Mouse (Mus musculus): ENCODE measurements around the gene Bend4. TPM values are rescaled to one million over a fixed set of nuclear protein-coding genes. Genes with fewer than 3 reads are reported as not detected.
A peak's percentile ranks its signal among the peaks of the same experiment; 100 is the strongest.

Gene Bend4
- 1 to 10 TPM; 7.3 to 7.4 TPM for total RNA-seq (2021)
- long read RNA-seq, experiment 1, partial matches to known transcripts = 0 of 3 reads
- long read RNA-seq, experiment 1, other reads (novel, unspliced or antisense) = 3 of 3 reads
- long read RNA-seq, experiment 2, full-length matches to known transcripts = 1 of 2 reads
- long read RNA-seq, experiment 2, partial matches to known transcripts = 0 of 2 reads
- long read RNA-seq, experiment 2, other reads (novel, unspliced or antisense) = 1 of 2 reads

DNA sequence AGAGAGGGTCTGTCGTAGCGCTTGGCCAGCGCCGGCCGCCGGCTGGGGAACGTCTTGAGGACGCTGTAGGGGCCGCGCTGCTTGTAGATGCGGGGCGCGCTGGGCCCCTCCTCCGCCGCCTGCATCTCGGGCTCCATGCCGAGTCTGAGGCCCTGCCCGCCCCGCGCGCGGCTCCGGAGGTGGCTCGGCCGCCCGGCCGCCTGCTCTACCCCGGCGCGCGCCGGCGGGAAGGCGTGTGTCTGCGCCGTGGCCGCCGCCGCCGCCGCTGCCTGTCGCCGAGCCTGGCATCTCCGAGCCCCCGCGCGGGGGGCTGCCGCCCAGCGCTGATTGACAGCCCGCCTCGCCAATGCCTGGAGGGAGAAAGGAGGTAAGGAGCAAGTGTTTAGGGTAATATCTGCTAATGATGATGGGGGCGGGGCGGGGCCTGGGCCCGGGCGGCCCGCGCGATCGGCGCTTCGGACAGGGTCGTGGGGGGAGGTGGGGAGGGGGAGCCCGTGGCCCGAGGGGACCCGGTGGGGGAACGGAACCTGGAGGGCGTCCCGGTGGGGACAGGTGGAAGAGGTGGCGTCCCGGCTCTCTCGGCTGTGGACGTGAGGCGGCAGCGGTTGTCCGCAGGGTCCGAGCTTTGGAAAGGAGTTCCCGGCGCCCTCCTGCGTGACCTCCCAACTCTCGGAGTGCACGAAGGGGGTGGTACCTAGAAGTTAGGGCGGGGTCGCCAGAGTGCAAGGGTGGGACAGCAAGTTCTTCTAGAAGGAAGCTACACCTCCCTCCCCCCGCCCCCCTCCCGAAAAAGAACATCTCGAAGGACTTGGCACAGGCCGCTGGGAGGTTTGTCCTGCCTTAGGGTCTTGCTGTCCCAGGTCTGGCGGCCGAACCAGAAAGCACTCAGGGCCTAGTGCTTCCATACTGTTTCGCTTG, at the start of gene Bend4:
Gene Bend4 (minus strand): TSS at position 868 of the 918 bp plus-strand sequence.
- peak; percentile 53 to 74 for DNase-seq (ENCODE audit: low spot score in 2 of 2)

DNA sequence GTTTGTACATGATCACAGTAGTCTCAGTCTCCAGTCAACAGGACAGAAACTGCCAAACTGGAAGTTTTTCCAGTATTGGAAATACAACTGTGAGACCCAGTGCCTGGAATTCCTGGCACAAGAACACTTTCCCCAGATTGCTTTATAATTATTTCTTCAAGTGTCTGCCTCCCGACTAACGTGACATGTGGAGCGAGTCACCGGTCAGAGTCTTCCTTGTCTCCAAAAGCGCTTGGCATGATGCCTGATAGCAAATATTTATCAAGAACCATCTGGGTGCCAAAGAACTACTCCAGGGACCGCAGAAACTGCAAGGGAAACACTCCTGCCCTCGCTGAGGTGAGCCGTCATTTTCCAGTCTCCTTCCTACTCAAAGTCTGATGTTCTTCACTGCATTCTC, 45.6 kb upstream of the Bend4 start:
- DNase-seq (ENCODE audit: low spot score in 2 of 2) = no peak

DNA sequence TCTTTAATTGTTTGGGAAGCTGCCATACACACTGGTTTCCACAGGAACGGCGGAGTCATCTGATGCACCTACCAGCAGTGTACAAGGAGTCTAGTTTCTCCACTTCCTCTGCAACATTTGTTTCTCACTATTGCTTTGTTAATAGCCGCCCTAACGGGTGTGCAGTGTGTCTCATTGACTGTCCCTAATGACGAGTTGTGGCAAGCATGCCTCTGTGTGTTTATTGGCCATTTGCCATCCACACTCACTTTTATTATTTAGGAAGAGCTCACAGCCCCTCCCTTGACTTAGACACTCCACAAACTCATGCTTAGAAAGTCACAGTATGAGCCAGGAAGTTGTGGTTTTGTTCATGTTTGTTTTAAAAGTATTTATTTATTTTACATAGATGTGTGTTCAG, 45.0 kb upstream of the Bend4 start:
- DNase-seq (ENCODE audit: low spot score in 2 of 2) = no peak

DNA sequence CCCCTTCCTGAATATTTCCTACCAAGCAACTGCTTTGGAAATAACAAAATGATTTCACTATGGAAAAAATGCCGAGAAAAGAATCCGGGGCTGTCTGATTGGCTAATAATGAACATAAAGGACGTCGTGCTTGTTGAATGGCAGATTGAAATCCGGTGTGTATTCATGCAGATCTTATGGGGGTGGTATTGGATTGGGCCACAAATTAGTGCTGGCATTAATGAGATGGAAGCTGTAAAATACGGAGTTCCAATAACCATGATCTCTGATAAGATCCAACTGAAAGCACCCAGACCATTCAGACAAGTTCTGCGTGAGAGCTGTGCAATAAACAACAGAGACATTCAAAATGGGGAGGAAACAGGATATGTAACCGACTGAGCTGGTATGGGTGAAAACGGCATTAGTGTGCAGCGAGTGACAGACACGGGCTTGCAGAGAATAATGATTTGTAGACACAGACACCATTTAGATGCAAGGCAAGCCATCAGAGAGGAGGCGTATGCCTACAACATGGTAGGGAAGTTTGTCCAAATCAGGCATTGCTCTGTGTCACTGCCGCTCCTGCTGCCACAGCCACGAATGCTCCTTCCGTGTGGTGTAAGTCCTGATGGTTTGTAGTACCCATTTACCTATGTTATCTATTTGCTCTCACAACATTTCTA, 38.9 kb upstream of the Bend4 start:
- no peak for DNase-seq (ENCODE audit: low spot score in 2 of 2)

DNA sequence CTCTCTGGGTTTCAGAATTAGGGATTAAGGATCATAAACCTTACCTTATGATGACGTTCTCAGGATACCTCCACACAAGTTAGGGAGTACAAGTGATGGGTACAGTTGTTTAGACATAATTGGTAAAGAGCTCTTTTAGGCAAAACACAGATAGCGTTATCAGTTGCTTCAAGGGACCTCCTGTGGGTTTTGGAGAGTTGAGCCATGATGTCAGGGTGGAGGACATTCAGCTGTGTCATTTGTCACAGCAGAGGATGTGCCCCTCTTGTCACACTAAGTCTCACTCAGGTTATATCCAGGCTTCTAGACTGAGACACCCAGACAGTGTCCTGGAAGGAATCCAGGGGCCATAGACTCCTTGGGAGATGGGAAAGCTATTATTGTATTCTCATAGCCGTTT, 36.8 kb upstream of the Bend4 start:
- DNase-seq (ENCODE audit: low spot score in 2 of 2) = no peak

DNA sequence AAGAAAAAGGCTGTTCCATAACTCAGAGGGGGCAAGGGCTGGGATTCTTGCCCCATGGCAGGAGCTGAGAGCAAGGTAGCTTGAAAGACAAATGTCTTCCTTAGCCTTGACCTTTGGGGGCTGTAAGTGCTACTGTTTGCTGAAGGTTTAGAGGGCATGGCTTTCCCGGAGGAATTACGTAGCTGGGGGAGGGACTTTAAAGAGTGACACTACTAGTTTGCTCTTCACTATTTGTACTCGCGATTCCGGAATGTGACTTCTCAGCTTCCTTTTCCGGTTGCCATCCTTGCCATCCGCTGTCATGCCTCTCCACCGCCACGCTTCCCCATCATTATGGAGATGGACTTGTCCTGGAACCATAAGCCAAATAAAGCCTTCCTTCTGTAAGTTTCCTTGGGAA, 35.5 kb upstream of the Bend4 start:
- DNase-seq (ENCODE audit: low spot score in 2 of 2) = no peak

DNA sequence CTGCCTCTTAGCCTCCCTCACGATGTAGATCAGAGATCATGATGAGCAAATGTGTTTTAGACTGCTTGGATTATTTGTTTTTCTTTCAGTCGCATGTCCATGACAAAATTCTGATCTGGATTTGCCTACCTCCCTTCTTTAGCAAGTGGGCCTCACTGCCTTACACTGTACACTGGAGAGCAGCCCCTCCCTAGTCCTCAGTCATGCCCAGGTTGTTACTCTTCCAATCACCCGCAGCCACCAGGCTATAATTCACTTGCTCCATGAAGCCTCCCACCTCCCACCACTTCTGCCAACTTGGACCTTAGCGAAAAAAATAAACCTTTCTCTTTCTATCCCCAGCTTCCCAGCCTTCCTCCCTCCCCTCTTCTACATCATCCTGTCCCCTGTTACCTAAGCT, 34.2 kb upstream of the Bend4 start:
- no peak for DNase-seq (ENCODE audit: low spot score in 2 of 2)

DNA sequence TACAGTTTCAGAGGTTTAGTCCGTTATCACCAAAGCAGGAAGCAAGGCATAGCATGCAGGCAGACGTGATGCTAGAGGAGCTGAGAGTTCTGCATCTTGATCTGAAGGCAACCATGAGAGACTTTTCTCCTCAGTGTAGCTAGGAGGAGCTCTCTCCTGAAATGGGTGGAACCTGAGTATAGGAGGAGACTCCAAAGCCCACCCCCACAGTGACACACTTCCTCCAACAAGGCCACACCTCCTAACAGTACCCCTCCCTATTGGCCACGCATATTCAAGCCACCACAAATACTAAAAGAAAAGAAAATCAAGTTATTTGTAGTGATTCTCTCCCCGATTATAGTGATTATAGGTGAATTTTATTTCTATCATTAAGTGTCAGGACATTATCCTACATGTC, 28.7 kb upstream of the Bend4 start:
- DNase-seq (ENCODE audit: low spot score in 2 of 2) = no peak

DNA sequence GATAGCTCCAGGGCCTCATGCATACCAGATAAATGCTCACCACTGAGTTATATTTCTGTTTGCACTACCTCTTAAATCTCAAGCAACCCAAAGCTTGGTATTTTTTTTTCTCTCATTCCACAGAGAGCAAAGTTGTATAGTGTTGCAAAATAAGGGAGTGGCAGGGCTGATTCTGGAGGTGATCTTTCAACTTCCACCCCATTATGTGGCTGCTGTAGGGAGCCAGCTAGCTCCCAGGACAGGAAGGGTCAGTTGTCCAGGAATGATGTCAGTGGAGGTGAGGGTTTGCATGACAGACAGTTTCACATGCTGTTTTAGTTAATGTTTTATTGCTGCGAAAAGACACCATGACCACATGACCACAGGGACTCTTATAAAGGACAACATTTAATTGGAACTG, 26.2 kb upstream of the Bend4 start:
- DNase-seq (ENCODE audit: low spot score in 2 of 2) = no peak

DNA sequence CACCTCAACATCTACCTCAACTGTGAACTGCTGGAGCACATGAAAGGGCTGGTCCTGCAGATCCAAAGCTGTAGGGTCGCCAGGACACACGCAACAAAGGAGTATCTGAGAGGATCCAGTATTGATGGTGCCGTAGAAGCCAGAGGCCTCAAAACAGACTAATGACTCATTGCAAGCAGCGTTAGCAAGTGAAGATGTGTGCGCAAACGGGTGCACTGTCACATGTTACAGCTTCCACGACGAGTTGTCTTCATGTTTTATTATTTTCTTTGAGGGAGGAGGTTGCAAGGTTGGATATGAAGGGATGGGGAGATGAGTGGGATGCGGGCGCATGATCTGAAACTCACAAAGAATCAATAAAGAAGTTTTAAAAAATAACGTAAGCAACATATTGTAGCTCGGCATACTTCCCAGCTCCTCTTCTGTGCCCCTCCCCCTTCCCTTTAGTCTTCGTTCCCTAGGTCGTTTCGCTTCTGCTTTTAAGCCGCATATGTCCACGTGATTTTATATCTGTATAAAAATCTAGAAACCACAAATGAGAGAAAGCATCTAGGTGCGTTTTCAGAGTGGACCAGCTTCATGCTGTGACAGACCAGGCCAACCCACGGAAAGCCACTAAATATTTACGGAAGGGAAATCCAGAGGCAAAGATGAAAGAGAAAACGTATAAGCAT, 22.0 kb upstream of the Bend4 start:
- no peak for DNase-seq (ENCODE audit: low spot score in 2 of 2)

DNA sequence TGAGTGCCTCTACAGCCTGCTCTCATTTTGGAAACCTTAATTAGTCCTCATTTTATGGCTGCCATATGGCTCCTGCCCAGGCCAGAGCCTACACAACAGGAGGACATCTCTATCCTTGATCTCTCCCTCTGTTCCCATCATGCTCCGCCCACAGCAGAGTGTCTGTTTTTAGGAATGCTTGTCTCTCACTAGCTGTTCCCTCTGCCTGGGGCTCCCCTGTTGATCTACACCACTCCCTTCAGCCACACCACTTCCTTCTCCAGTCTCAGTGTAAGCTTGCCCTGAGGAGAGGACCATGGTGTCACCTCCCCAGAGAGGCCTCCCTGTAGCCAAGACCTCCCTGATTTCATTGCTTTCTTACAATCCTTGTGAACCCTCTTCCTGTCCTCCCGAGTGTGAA, 18.4 kb upstream of the Bend4 start:
- DNase-seq (ENCODE audit: low spot score in 2 of 2) = peak in 1 of 2 experiments; percentile 42

DNA sequence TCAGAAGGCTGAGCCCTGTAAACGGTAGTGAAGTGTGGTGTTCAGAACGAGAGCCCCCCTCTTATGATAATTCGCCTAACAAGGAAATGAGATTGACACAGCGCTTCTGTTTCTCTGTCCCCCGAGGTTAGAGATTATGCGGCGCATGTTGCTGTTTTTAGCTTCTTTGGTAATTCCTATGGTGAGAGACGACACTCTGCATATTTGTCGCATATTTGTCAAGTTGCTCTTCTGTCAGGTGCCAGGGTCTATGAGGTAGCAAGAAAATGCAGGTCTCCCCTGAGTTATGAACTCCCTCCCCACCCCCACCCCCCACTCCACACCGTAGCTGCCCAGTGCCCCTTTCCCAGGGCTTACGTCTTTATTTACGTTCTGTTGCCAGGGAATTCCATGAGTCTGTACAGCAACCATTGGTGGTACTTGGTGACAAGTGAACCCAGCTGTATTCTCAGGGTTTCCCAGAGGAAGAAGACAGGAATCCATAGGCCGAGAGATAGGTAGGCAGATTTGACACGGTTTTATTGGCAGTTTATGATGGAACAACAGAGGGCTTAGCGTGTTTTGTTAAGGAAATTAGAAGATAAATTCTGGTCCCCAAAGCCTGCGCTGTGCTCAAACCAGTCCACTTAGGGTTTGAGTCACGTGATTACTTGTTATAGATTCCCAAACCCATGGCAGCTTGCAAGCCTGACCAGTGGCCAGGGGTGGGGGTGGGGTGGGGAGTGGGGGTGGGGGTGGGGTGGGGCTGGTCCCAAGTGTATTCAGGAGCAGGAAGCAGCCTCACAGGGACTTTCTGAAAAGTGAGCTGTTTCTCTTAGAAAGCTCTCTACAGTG, 16.3 kb upstream of the Bend4 start:
- DNase-seq (ENCODE audit: low spot score in 2 of 2) = no peak

DNA sequence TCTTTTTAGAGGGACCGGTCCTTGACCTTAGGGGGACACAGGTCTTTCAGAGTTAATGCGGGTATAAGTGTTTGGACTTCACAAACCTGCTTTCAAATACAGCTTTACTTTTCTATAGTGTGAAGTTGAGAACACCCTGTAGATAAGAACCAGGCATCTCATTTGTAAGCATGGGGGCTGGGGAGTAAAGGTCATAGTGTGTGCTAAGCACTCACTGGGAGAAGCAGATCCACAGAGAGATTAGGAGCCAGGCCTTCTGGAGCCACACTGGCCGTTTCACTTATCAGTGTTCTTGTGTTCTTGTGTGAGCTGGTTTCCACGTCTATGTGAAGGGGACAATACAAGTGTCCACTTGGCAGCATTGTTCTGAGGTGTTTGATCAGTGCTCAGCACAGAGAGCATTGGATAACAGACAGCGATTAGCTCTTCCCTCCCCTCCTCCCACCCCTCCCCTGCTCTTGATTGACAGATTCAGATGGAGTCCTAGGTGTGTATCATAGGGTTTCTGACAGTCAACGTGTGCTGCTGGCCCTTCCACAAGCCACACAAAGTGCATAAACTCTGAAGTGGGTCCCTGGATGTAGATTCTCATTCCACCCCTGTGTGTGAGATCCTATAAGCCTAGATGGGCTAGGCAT, 14.8 kb upstream of the Bend4 start:
- no peak for DNase-seq (ENCODE audit: low spot score in 2 of 2)

DNA sequence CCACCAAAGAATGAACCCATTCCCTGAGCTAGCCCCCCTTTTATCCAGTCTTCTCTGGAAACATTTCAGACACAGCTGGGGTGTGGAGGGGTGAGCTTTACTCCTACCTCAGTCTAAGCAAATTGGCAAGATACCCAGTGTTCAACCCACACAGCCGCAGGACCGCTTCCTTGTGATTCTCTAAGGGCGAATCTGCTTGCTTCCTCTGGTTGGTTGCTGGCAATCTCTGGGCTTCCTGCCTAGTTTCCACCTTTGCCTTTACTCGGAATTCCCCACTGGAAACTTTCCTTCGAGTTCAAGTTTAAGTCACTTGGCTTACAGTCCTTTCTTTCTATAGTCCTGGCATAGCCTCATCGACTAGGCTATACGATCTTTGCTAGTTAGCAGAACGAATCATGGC, 12.5 kb upstream of the Bend4 start:
- peak in 1 of 2 experiments; percentile 58 for DNase-seq (ENCODE audit: low spot score in 2 of 2)

DNA sequence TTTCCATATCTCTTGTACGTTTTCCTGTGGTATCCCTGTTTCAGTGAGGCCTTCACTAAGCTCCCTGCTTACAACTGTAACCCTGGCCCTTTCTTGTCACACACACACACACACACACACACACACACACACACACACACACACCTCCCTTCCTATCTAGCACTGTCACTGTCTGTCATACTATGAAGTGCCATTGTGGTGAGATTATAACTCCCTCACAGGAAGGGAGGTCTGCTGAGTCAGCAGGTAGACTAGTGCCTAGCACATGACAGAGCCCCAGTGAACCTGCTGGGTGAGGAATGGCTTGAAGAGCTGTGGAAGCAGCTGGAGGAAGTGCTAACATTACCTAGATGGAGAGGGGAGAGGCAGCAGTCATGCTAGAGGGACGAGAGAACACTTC, 9.3 kb upstream of the Bend4 start:
- no peak for DNase-seq (ENCODE audit: low spot score in 2 of 2)

DNA sequence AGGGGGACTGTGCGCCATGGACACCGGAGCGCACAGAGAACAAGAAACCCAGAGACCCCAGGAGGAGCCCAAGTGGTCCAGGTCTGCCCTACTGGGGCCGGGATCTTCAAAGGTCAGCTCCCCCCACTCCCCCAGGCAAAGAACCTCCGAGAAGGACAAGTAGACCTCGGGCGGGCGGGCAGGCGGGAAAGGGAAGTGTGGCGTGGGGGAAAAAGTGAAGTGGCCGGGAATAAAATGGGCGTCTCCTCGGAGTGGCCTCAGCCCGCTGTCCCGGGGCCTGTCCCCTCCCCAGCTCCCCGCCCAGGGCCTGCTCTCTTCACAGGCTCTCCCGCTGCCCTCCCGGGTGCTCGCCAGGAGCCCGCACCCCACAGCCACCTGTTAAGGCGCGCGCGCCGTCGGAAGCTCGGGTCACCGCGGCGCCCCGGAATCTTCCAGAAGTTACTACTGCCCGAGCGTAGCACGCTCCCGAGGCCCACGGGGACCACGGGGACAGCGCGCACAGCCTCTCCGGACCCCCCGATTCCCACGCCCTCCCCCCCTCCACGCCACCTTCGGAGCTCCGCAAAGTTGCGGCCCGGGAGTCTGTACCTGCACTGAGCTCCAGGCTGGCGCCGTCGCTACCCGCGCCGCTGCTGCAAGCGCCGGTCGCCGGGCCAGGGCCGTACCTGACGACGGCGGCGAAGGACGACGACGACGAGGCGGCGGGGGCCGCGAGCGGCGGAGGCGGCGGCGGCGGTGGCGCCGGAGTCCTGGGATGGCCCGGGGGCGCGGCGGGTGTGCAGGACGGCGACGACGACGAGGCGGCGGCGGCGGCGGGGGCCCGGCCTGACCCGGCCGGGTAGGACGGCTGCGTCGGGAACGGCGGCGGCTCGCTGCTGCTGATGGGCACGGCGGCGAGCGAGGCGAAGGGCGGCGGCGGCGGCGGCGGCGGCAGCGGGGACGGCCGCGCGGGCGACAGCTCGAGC, 1.4 kb downstream of the Bend4 start:
- DNase-seq (ENCODE audit: low spot score in 2 of 2) = peak in 1 of 2 experiments; percentile 9

DNA sequence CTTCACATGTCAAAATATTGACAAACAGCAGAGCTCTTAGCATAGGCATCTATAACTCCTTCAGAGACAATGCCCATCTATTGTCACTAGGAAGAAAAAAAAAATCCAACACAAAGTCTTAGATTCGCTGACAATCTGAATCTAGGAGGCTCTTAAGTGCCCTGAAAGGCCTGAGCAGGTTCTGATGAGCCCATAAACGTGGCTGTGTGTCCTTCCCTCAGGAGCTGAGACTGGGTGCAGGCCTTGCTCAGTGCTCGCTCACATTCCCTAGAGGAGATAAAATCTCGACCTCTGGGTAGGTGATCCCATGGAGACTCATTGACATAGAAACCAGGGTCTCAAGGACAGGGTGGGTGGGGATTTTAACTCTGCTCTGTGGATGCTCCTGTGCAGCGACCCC, 2.1 kb downstream of the Bend4 start:
- no peak for DNase-seq (ENCODE audit: low spot score in 2 of 2)

DNA sequence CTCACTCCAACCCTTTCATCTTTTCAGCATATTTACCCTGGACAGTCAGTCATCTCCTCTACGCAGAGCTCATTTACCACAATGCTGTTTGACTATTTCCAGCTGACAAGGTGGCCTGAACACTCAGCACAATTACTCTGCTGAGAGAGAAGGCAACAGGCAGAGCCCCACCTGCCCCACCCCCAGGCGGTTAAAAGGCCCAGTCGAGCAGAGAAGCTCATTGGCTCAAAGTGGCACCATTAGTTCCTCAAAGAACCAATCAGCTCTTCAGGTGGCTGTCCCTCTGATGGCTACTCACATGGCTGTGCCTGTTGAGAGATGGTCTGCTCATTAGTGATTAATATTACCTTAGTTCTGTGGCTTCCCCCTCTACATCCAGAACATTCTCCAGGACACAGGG, 3.5 kb downstream of the Bend4 start:
- no peak for DNase-seq (ENCODE audit: low spot score in 2 of 2)

DNA sequence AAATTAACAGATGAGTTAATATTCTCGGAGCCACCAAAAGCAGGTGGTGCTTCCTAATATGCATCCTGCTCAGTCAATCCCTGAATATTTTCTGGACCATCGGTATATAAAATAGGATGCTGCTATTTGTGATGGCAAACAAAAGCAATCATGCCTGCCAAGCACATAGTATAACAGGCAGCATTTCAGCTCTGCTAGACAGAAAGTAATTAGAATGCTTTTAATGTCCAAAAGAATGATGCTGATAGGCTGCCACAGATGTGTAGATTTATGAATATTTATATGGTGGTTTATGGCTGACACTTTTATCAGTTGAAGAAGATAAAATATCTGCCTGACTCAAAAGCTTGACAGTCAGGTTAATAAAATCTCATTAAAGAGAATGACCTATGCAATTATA, 4.1 kb downstream of the Bend4 start:
- DNase-seq (ENCODE audit: low spot score in 2 of 2) = no peak
